Mouse (Mus musculus): ENCODE results near the gene Hoxc6.

Gene Hoxc6

DNA sequence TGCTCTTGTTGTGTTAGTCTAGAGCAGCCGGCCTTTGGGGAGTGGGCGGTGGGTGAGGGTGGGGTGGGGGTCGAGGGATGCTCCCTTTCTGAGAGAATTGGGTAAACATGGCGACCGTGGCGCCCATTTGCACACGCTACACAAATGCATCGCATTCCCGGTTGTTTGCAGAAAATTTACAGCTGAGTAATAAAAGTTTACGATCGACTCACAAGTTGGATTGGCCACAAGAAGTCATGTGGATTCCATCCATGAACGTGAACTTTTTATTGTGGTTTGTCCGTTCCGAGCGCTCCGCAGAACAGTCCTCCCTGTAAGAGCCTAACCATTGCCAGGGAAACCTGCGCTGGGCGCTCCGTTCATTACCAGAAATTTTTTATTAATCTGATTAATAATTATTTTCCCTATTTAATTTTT is at the start of gene Hoxc6:
Gene Hoxc6 (plus strand): TSS at position 319 of the 417 bp plus-strand sequence.
- no peak for DNase-seq (ENCODE audit: low spot score in 2 of 2)

DNA sequence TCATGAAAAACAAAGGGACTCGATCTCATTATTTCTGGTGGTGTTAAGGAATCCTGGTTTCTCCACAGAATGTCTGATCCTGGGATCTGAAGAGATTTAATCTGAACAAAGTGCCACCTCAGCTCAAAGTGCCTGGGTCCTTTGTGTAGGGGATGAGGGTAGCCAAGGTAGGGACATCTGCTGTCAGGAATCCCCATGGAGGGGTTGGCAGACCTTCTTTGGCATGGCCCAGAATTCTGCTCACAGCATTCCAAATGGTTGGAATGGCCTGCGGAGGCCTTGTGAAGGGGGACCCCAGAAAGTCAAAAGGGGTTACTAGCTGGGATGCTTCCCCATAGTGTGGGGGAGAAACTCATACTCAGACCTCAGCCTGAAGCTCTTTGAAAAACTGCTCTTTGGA is 49.2 kb upstream of the Hoxc6 start:
- no peak for DNase-seq (ENCODE audit: low spot score in 2 of 2)

DNA sequence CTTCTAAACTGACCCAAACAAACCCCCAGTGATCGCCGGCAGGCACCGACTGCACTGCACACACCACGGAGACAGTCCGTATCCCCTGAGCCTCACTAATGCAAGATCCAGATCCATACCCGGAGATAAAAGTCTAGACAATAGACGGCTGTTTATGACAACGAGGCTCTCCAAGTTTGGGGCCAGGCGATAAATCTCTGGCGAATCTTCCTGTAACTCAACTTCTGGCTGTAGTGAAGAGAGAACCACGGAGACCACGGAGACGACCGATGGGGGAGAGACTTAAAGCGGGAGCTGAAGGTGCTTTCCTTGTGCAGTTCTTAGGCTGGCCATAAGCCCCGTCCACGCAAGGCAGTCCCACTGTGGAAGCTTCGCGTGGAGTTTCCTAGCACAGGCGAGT is 48.4 kb upstream of the Hoxc6 start:
- DNase-seq (ENCODE audit: low spot score in 2 of 2): no peak

DNA sequence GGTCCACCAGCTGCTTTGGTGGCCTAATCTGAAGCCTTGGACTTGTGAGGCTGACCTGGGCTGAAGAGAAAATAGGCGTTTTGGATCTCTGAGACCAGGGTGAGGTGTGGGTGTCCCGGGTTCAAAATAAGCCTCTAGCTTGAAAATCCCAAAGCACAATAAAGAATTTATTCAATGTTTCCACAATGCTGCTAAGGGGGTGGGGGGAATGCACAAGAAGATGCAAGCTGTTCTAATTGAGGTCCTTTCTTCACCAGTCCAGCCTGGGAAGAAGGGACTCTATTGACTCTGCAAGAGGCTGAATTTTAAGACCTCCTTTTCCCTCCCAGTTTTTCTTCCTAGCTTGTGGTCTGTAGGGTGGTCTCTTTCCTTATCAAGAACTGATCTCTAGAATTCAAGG is 47.2 kb upstream of the Hoxc6 start:
- DNase-seq (ENCODE audit: low spot score in 2 of 2): no peak

DNA sequence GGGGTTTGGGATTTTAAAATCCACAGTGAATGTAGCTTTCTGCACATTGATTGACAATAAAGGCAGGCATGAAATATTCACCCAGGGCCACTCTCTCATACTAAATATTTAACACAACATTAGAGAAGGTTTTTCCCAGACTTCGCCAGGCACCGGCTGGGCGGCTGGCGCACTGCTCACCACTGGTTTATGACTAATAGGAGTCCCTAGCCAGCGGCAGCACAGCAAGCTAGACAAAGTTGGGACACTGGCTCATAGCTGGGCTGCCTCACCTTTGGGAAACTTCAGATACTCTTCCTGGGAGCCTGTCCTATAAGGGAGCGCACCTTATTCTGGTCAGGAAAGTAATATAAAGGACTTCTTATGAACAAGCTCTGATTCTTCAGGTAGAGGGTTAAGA is 44.5 kb upstream of the Hoxc6 start:
- DNase-seq (ENCODE audit: low spot score in 2 of 2): no peak

DNA sequence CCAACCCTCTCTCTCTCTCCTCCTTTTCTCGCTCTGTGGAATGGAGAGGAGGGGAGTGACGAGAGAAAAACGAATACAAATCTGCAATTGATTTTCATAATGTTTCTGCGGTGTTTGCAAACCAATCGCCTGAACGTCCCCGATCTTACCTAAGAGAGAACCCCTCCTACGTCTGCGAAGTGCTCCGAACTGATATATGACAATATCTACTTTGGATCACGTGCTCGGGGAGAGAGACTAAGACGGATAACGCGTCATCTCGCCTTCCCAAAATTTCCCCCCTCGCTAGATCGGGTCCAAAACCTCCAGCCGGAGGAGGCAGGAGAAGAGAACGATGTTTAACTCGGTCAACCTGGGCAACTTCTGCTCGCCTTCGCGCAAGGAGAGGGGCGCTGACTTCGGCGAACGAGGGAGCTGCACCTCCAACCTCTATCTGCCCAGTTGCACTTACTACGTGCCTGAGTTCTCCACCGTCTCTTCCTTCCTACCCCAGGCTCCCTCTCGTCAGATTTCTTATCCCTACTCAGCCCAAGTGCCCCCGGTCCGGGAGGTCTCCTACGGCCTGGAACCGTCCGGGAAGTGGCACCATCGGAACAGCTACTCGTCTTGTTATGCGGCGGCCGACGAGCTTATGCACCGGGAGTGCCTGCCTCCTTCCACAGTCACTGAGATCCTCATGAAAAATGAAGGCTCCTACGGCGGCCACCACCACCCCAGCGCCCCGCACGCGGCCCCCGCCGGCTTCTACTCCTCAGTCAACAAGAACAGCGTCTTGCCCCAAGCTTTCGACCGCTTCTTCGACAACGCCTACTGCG is 43.7 kb upstream of the Hoxc6 start, which contains the start of gene Hoxc11:
Gene Hoxc11 (plus strand): TSS at position 236 of the 815 bp plus-strand sequence.
- no peak for DNase-seq (ENCODE audit: low spot score in 2 of 2)

DNA sequence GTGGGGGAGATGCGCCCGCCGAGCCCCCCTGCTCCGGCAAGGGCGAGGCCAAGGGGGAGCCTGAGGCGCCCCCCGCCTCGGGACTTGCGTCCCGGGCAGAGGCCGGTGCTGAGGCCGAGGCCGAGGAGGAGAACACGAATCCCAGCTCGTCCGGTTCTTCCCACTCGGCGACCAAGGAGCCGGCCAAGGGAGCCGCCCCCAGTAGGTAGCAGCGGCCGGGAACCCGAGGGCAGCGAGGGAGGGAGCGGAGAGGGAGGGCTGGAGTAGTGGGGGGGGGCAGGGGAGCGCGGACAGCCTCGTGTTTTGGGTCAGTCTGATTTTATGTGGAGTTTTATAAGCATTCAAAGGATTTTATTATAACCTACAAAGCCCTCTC is 43.1 kb upstream of the Hoxc6 start:
- no peak for DNase-seq (ENCODE audit: low spot score in 2 of 2)

DNA sequence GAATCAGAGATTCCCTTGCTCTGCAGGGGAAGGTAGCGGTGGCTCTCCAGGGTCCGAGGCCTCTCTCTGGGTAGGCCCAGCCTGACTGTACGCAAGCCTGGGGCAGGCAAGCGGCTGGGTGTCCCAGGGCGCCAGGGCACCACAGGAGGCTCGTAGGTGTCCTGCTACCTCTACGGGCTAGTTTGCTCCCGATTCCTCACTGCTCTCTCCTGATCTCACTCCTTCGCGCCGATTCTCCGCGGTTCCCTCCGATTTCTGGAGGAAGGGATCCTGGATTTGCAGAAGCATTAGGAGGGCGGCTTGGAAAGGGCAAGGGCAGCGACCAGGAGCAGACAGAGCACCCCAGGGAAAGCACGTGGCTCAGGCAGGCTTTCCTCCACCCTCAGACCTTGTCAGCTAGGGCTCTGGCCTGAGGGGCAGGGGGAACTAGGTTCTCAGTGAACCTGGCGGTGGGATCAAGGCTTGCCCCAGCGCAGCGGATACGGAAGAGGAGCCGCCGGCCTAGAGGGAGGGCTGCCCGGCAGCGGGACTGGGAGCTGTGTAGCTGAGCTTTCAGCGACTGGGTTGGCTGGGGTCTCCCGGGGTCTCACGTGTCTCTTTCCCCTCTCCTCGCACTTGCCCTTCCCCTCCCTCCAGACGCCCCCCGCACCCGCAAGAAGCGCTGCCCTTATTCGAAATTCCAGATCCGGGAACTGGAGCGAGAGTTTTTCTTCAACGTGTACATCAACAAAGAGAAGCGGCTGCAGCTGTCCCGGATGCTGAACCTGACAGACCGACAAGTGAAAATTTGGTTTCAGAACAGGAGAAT is 42.0 kb upstream of the Hoxc6 start:
- DNase-seq (ENCODE audit: low spot score in 2 of 2): no peak

DNA sequence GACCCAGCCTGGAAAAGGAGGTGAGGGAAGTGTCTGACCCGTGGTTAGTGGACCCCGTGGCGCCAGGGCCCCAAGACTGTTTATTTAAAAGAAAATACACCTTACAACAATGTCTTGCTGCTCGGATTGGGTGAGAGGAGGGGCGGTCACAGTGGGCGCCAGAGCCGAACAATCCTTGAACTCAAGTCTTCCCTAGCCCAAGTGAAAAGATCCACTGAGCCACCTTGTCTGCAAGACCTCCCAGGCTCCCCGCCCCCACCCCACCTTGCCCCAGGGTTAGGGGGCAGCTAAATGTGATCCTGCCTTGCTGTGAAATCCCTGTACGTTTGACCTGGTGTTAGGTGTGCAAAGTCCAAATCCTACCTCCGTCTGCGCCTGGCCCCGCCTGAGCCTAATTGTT is 41.2 kb upstream of the Hoxc6 start:
- DNase-seq (ENCODE audit: low spot score in 2 of 2): no peak

DNA sequence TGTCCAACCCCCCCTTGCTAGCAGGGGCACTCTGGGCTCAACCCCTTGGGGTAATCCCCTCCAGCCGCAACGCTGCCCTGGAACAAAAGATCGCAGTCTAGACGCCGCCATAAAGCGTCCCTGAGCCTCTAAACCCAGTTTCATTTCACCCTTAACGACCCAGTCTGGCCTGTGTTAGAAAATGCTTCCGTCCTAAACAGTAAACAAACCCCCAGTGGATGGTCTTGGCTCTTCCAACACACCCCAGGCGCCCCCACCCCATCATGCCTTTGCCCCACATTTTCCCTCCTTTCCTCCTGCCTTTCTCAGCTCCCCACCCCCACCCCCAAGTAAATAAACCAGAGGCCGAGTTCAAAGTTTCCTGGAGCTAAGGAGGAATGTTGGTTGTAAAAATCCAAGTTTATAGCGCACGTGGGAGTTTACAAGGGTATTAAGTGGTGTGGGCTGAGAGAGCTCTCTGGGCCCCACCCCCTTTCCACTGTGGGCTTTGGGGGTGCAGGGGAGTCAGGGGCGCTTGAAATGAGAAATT is 38.3 kb upstream of the Hoxc6 start:
- DNase-seq (ENCODE audit: low spot score in 2 of 2): no peak

DNA sequence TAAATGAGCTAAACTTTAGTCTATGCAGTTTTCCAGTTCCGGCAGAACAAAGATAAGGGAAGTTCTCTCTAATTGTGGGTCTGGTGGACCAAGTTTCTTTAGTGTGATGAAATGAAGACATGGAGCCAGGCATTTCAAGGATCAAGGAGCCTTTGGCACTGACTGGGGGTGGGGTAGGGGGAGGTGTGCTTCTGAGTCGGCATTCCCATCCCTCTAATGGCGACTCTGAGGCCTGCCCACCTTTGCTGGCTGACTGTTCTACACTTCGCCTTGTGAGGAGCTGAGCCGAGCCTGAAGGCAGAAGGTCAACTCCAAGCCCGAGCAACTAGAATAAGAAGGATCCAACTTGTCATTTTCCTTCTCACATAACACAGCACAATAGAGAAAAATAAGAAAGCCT is 36.3 kb upstream of the Hoxc6 start:
- DNase-seq (ENCODE audit: low spot score in 2 of 2): no peak

DNA sequence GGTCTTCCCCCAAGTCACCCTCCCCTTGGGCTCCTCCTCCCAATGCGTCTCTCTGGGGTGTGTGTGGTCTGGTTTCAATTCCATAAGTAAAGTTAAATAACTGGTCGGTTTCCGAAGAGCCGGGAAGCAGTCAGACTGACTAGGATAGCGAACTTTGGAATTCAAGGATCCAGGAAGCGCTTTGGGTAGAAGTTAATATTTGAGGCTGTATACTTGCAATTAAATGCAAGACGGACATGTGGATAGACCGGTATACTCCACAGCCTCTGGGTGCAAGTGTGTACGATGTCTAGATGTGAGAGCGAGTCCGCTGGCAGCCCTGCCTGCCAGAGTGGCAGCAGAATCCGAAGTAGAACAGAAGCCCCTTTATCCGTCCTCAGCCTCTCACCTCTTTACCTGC is 35.6 kb upstream of the Hoxc6 start:
- DNase-seq (ENCODE audit: low spot score in 2 of 2): no peak

DNA sequence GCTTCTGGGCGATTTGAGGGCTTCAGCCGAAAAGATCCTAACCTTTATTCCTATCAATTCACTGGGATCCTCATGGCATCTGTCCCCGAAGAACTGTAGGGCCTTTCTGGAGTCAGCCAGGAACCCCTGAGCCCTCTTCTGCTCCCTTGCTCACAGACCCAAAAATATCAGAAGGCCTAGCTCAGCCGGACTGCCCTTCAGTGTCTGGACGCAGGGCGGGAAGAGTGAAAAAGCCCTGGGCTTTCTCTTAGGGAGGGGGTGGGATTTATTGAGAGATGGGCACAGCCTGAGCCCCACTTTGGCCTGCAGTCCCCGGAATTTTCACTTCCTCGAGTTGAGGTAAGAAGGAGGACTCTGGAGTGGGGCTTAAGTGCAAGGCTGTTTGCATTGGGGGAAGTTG is 34.8 kb upstream of the Hoxc6 start:
- no peak for DNase-seq (ENCODE audit: low spot score in 2 of 2)

DNA sequence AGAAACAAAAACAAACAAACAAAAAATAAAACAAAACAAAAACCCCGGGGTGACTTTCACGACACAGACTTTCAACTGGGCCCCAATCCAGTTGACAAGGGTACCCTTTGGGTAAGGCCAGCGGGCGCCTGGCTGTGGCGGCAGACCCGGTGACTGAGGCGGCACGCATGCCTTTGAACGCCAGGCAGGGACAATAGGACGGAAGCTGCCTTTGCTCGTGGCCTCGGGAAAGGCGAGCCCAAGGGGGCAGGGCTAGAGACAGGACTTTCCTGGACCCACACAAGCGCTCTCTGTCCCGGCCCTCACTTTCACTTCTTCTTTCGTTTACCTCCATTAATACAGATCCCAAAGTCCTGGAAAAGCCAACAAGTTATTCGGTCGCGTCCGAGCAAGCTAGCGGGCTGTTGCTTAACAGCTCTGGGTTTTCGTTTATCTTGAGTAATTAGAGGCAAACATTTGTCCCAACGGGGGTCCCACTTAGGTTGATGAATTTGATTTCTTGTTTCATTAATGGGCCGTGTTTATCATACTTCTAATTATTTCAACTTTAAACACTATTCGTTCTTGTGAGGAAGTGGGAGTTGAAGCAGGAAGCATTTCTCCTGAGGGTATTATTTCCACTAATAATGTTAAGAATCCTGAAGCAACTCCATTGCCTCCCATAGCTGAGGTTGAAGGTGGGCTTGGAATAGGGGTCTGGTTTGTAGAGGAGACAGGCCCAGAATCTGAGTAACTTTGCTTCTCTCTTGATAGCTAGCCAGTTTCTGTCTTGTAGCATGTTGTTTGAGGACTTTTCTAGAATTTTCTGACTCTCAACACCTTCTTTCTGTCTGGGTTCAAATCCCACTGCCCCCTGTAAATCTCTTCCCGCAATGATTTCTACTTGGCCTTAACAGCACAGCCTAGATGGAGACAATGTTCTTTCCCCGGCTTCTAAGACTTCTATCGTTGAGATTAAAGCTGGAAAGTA is 34.1 kb upstream of the Hoxc6 start:
- no peak for DNase-seq (ENCODE audit: low spot score in 2 of 2)

DNA sequence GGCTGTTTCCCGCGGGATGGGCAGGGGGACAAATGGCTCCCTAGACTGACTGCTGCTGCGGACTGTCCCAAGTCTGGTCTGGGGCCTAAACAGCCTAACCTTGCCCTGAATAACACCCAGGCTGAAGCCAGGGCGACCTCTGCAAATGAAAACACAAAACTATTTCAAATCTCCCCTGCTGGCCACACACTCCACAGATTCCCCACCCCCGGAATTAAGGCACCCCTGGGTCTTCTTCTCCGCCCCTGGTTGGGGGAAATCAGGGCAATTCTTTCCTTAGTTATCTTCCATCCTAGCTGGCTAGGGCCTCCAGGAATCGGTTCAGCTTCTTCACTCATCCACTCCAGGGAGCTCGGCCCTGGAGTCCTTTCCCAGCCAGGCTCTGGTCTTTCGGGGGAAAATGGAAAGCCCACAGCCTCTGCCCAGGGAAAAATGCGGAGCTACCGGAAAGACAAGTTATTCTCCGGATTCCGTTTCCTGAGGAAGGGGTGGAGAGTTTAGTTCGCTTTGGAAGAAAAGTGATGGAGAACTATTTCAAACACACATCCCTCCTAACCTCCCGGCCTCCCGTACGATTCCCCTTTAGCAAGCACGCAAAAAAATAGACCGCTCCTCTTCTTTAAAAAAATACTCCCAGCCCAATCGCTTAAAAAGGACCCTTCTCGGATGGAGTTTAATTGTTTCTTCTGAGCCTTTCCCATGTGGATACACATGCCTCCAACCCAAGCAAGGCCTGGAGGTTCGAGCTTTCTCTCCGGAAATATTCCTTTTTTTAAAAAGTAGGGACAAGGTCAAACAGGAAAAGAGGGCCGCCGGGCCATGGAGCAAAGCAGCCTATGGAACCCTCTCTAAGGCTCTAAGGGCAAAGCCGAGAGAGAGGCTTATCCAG is 32.8 kb upstream of the Hoxc6 start:
- DNase-seq (ENCODE audit: low spot score in 2 of 2): no peak

DNA sequence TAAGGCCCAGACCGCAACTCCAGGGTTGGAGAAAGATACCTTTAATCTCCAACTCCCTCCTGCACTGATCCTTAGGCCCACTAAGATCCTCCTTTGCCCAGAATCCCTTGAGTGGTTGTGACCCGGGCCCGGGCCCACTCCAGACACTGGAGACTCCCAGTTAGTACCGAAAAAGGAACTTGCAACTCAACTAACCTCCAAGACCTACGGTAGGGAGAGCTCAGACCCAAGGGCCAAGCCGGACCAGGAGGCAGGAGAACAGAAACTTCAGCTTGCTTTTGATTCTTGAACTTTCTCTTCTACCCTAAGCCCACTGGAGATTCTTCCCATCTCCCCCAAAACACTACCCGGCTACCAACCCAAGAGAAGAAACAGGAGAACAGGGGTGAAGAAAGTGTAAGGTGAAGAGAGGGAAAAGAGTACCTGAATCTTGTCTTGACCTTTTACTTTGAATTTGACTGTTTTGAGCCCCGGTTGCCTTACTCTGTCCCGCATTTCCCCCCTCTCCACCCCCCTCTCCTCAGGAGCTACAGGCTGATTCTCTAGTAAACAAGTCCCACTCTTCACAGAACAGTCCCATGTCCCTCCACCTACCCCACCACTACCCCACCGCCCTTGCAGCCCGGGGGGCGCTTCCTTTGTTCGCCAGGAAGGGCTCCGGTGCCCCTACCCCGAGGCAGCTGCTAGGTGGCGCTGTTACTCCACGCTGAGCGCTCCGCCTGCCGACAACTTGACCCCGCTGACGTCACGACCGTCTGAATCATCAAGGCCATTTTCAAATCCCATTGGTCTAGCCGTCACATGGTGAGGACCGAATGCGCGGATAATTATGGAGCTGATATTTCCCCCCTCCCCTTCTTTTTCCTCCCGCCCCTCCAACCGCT is 31.9 kb upstream of the Hoxc6 start:
- no peak for DNase-seq (ENCODE audit: low spot score in 2 of 2)

DNA sequence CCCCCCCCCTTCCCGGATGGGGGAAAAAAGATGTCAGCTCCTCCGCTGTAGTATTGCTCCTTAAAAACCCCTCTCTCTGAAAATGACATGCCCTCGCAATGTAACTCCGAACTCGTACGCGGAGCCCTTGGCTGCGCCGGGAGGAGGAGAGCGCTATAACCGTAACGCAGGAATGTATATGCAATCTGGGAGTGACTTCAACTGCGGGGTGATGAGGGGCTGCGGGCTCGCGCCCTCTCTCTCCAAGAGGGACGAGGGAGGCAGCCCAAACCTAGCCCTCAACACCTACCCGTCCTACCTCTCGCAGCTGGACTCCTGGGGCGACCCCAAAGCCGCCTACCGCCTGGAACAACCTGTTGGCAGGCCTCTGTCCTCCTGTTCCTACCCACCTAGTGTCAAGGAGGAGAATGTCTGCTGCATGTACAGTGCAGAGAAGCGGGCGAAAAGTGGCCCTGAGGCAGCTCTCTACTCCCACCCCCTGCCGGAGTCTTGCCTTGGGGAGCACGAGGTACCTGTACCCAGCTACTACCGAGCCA is 31.2 kb upstream of the Hoxc6 start, which contains the start of gene Hoxc10:
Gene Hoxc10 (plus strand): TSS at position 21 of the 536 bp plus-strand sequence.
- no peak for DNase-seq (ENCODE audit: low spot score in 2 of 2)

DNA sequence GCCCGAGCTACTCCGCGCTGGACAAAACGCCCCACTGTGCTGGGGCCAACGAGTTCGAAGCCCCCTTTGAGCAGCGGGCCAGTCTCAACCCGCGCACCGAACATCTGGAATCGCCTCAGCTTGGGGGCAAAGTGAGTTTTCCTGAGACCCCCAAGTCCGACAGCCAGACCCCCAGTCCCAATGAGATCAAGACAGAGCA is 30.8 kb upstream of the Hoxc6 start, which contains the start of gene Hoxc5:
Gene Hoxc5 (plus strand): TSS at position 132 of the 199 bp plus-strand sequence.
- no peak for DNase-seq (ENCODE audit: low spot score in 2 of 2)
